Mouse (Mus musculus) cortical plate, adult 2 months (tissue): ENCODE results near the gene Ern1. TPM values are rescaled to one million over a fixed set of nuclear protein-coding genes. Genes with fewer than 3 reads are reported as not detected.

Experiments
- H3K27ac ChIP-seq: fragments of 200-500 bp; 2 replicates; pipeline ENCODE4 v1.5.1; 2012; ENCODE audit warnings: low read length, control low read depth, inconsistent platforms; ENCODE audit not compliant: insufficient read depth
- H3K4me1 ChIP-seq: fragments of 200-500 bp; 2 replicates; pipeline ENCODE4 v1.6.1; 2011; ENCODE audit warnings: low read length; ENCODE audit not compliant: control insufficient read depth, insufficient read depth
- H3K4me3 ChIP-seq: fragments of 200-500 bp; 2 replicates; pipeline ENCODE4 v1.5.1; 2011; ENCODE audit warnings: mild to moderate bottlenecking, low read length, control low read depth; ENCODE audit not compliant: insufficient read depth
- CTCF ChIP-seq: fragments of 200-500 bp; IDR thresholded peaks from 2 replicates; pipeline ENCODE4 v1.5.1; 2011; ENCODE audit warnings: mild to moderate bottlenecking, control low read depth, low read length; ENCODE audit not compliant: insufficient read depth; ENCODE audit errors: extremely low read depth
- POLR2A ChIP-seq: fragments of 200-500 bp; IDR thresholded peaks from 2 replicates; pipeline ENCODE4 v1.6.1; 2011; ENCODE audit warnings: mild to moderate bottlenecking, low read length, control low read depth; ENCODE audit not compliant: insufficient read depth; ENCODE audit errors: extremely low read depth
- polyA plus RNA-seq: library from polyadenylated mRNA; depleted of rRNA; stranded (reverse); fragments of >200 nt; gene quantifications from 2 replicates; pipeline ENCODE4 v1.2.3, GENCODE M21; 2012

Gene Ern1
- polyA plus RNA-seq, 1 experiment = 6.2 TPM

DNA sequence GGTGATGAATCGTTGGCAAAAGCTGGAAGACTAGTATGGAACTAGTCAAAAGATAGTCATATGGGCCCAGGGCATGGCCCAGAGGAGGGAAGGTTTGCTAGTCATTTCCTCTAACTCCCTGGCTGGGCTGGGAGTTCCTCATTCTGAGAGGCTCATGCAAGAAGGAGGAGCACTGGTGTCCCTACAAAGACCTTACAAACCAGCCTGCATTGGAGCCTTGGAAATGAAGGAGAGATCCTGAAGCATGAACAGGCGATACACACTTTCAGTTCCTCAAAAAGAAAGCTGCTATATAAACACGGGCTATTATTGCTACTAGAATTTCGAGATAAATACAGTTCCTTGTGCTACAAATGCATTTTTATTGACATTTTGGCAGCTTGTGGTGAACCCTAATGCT lies 59.5 kb downstream of the Ern1 start:
- H3K4me3 ChIP-seq = no peak overlapping the region

DNA sequence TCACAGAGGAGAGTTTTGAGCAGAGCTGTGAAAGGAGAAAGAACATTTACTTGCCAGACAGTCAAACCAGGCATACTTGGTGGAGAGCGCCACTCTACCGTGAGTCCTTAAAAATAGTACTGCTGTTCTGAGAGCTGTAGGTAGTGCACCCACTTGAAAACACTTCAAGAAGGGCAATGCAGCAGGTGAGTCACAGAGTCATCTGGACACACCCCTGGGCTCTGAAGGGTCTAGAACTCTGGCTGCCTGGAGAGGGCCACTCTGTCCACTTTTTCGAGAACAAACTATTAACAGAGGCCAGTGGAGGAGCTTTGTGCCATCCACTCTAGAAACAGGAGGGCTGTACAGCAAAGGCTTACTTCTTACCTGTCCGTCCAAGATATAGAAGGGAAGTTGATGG lies 61.2 kb downstream of the Ern1 start:
- Histone ChIP-seq H3K27ac (no peak overlapping the region), H3K4me3 (no peak overlapping the region), H3K4me1 (no peaks in the 10 kb centered on the region)
- TF ChIP-seq POLR2A = no peak
- TF ChIP-seq CTCF = no peak

More for the DNA sequence above, 59.5 kb downstream of the Ern1 start:
- no peak for TF ChIP-seq CTCF
- no peak for TF ChIP-seq POLR2A
- H3K27ac ChIP-seq = no peak overlapping the region
- no peaks in the 10 kb centered on the region for H3K4me1 ChIP-seq

DNA sequence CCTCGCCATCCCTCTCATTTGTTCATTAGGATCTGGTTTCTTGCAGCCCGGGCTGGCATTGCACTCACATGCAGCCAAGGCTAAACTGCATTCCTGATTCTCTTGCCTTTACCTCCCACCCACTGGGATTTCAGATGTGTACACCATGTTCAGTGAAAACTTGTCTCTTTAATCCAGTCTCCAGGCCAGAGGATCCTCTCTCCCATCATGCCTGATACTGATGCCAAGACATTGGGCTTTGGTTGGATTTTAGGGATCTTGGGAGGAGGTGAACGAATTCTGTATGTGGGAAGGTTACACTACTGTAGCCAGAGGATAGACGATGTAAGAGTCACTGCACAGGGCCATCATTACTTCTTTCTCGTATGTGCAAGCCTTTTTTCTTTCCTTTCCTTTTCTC lies 62.5 kb downstream of the Ern1 start:
- Histone ChIP-seq H3K27ac (no peak overlapping the region), H3K4me3 (no peak overlapping the region), H3K4me1 (no peaks in the 10 kb centered on the region)
- TF ChIP-seq POLR2A = no peak
- TF ChIP-seq CTCF = no peak

DNA sequence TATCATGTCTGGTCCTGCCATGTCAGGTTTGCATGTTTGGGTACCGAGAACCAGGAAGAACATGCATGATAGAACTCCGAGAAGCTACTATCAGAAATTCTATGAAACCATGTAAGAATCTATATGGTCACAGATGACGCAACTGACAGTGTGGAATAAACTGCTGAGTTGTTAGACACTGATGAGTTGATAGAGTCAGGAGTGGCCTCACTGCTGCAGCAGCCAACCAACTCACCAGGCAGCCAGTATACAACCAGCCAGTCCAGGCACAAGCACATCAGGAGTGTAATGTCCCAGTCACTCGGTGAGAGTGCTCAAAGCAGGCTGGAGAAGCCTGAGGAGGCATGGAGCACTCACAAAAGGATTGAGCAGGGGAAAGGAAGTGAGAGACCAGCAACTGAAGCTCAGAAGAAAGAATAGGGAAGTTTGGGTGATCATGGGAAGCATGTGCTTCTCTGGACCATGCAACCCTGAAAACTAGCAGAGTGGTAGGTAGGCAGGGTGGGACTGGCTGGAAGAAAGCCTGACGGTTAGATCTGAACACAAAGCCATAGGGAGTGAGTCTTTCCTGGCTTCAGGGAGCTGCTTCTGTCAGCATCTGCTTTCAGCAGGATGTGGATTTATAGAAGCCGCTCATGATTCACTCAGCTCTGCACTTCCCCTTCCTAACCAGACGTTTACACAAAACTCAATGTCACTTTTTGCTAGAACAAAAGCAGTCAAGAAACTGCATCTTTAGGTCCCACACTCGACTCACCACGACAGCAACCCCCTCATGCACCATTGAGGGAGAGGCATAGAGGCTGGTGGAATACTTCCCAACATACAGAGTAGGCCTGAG lies 68.2 kb downstream of the Ern1 start:
- TF ChIP-seq POLR2A (no peak), CTCF (no peak)
- H3K27ac ChIP-seq = no peak overlapping the region
- no peaks in the 10 kb centered on the region for H3K4me1 ChIP-seq

DNA sequence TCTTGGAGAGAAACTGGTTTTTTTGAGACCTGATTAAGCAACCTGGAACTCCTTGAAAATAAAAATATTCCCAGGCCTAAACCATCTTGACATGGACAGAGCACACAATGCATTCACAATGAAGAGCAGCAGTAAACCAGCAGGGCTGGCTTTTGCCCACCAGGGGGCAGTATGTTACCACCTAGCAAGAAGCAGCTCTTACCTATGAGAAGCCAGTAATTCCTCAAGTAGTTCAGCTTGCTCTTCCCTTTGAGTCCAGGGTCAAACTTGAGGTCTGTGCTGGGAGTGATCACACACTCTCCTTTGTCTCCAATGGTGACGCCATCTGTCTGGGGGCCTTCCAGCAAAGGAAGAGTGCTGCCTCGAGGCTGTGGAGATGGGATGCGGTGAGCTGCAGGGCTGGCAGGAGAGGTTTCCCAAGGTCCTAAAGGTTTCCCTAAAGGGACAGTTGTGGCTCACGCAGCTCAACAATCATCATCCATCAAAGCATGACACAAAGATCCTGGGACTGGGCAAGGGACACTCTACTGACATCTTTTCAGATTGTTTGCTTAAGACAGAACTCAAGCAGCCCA lies 68.9 kb downstream of the Ern1 start:
- Histone ChIP-seq H3K4me1 (no peaks in the 10 kb centered on the region), H3K27ac (no peak overlapping the region), H3K4me3 (no peak overlapping the region)
- TF ChIP-seq POLR2A (no peak), CTCF (peak; percentile 97)

More for the DNA sequence above, 68.2 kb downstream of the Ern1 start:
- H3K4me3 ChIP-seq = no peak overlapping the region

DNA sequence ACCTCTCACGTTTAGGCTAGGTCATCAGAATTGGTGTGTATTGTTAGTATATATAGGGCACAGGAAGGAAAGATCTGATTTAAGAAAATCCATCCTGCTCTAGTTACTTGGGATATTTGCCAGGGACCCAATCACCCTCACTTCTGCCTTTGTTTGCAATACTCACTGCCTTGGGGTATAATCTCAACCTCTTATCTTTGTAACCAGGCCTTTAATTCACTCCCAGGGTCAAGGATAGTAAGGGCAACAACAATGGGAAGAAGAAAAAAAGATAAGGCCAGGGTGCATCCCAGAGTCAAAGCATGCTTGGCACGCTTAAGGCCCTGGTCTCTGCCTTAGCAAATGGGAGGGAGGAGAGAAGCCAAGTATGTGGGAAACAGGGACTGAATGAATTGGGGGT lies 69.8 kb downstream of the Ern1 start:
- TF ChIP-seq CTCF (no peak), POLR2A (no peak)
- Histone ChIP-seq H3K4me3 (no peak overlapping the region), H3K4me1 (no peaks in the 10 kb centered on the region), H3K27ac (no peak overlapping the region)

GRCm38 (mm10) chr11:106416331-106416730 lies 71.3 kb downstream of the Ern1 start:
- Histone ChIP-seq H3K4me1 (no peaks in the 10 kb centered on the region), H3K4me3 (no peak overlapping the region), H3K27ac (no peak overlapping the region)
- no peak for TF ChIP-seq CTCF
- no peak for TF ChIP-seq POLR2A

DNA sequence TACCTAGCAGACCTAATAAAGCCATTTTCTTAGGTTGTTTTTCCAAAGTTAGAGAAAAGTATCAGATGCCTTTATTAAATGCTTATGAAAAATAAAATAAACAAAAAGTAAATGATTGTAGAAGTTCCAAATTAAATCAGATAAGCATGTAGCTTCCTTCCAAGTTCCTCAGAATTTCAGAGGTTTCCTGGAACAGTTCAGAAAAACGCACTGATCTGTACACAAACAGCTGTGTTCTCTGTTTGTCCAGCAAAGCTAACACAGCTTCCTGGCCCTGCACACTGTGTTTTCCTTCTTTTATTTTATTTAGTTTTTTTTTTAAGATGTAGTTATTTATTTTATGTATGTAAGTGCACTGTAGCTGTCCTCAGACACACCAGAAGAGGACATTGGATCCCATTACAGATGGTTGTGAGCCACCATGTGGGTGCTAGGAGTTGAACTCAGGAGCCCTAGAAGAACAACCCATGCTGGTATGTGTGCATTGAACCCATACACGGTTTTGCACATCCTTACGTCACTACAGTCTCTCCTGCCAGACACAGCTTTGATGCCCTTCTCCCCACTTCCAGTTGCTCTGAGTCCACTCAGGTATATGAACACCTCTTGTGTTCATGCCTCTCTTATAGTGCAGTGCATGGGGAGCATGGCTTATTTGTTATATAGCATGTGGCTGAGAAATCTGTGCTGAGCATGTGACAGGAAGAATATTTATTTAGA lies 74.9 kb downstream of the Ern1 start:
- no peak for TF ChIP-seq POLR2A
- no peak for TF ChIP-seq CTCF
- no peak overlapping the region for H3K27ac ChIP-seq
- no peak overlapping the region for H3K4me3 ChIP-seq
- no peaks in the 10 kb centered on the region for H3K4me1 ChIP-seq

GRCm38 (mm10) chr11:106411157-106411556 lies 76.5 kb downstream of the Ern1 start:
- H3K4me3 ChIP-seq = no peak overlapping the region
- H3K4me1 ChIP-seq = no peaks in the 10 kb centered on the region
- TF ChIP-seq POLR2A (no peak), CTCF (no peak)
- no peak overlapping the region for H3K27ac ChIP-seq

DNA sequence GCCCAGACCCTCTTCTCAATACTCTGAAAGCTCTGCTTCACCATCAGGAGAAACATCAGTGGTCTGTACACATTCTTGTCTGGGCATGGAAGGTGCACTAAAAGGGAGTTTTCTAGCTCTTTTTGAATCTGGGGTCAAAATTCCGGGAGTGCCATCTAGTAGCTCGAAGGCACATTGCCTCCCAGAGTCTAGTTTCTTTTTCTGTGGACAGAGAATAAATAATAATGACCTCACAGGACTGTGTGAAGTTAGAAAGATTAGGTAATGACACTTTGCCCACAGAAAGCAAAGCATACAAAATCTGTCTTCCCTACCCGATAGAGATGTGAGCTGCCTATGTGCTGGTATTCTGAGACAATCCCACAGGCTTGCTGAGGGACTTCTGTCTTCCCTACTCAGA lies 77.1 kb downstream of the Ern1 start:
- H3K4me1 ChIP-seq = no peaks in the 10 kb centered on the region
- no peak overlapping the region for H3K4me3 ChIP-seq
- TF ChIP-seq CTCF = no peak
- no peak for TF ChIP-seq POLR2A
- H3K27ac ChIP-seq = no peak overlapping the region
